Mouse (Mus musculus) midbrain, embryonic 13.5 days (tissue): ENCODE results near the gene Dock4. TPM values are rescaled to one million over a fixed set of nuclear protein-coding genes. Genes with fewer than 3 reads are reported as not detected.

Source experiments
- ATAC-seq: fragments of 200-750 bp; cut with Nextera tagmentation; 2 replicates; pipeline ENCODE4 v1.8.0; 2017; ENCODE audit warnings: mild to moderate bottlenecking, moderate TSS enrichment, moderate library complexity
- H3K27ac ChIP-seq: fragments of 300-500 bp; sonication (generic); 2 replicates; pipeline ENCODE4 v1.5.1; 2015; ENCODE audit warnings: inconsistent platforms, mild to moderate bottlenecking, moderate library complexity
- H3K27me3 ChIP-seq: fragments of 300-500 bp; sonication (generic); 2 replicates; pipeline ENCODE4 v1.6.1; 2015; ENCODE audit warnings: mild to moderate bottlenecking, inconsistent platforms
- H3K36me3 ChIP-seq: fragments of 300-500 bp; sonication (generic); 2 replicates; pipeline ENCODE4 v1.6.1; 2015; ENCODE audit warnings: mild to moderate bottlenecking, inconsistent platforms
- H3K4me1 ChIP-seq: fragments of 300-500 bp; sonication (generic); replicated peaks from 2 replicates; pipeline ENCODE4 v1.6.1; 2015; ENCODE audit warnings: inconsistent platforms
- H3K4me2 ChIP-seq: fragments of 300-500 bp; sonication (generic); replicated peaks from 2 replicates; pipeline ENCODE4 v1.6.1; 2015; ENCODE audit warnings: moderate library complexity, mild to moderate bottlenecking, inconsistent platforms
- H3K4me3 ChIP-seq: fragments of 300-500 bp; sonication (generic); replicated peaks from 2 replicates; pipeline ENCODE4 v1.5.1; 2015; ENCODE audit warnings: mild to moderate bottlenecking, inconsistent platforms
- H3K9ac ChIP-seq: fragments of 300-500 bp; sonication (generic); replicated peaks from 2 replicates; pipeline ENCODE4 v1.6.1; 2015; ENCODE audit warnings: mild to moderate bottlenecking, inconsistent platforms
- H3K9me3 ChIP-seq: fragments of 300-500 bp; sonication (generic); 2 replicates; pipeline ENCODE4 v1.6.1; 2016; ENCODE audit warnings: mild to moderate bottlenecking, inconsistent platforms
- WGBS: fragments of 180-500 bp; shearing (Covaris S2); methylation state at CpG from one replicate; pipeline ENCODE4 v1.1.7; 2015; 5-methylcytosine and 5-hydroxymethylcytosine counted together
- polyA plus RNA-seq: library from polyadenylated mRNA; unstranded; fragments of >200 nt; fragmentation: Nextera tagmentation; extraction: Ambion mirVana; gene quantifications from 2 replicates; pipeline ENCODE4 v1.2.1, GENCODE M21; 2015

Gene Dock4
- polyA plus RNA-seq, 1 experiment from 2014 or later, result 38.4 TPM

DNA sequence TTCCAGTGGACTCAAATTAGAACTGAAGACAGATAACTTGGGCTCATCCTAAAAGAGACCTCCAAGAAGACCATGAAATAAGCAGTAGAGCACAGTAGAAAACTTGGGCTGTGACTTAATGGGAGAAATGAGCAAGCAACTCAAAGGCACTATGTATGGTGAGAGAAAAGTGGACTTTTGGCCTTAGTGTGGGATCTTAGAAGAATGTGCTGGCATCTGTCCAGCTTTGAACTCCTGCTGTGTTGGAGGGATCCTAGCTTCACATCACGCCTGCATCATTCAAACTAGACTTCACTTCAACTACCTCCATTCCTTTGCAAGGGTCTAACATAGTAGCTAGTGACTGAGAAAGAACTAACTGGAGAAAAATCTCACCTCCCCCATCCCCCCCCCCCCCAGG, 443.1 kb downstream of the Dock4 start:
- Histone ChIP-seq H3K9me3 (no peaks in the 10 kb centered on the region), H3K27ac (no peak overlapping the region), H3K27me3 (no peaks in the 10 kb centered on the region), H3K4me1 (no peaks in the 10 kb centered on the region), H3K36me3 (no peaks in the 10 kb centered on the region), H3K4me2 (no peak overlapping the region), H3K4me3 (no peak overlapping the region), H3K9ac (no peak overlapping the region)
- no peak for ATAC-seq
- 86% methylated on average over 1 of the region's 1 CpGs for WGBS

GRCm38 (mm10) chr12:40889534-40889933, 443.8 kb downstream of the Dock4 start:
- WGBS, result 88% methylated on average over 3 of the region's 3 CpGs
- no peak overlapping the region for H3K4me2 ChIP-seq

GRCm38 (mm10) chr12:40891168-40891567, 445.4 kb downstream of the Dock4 start:
- Histone ChIP-seq H3K36me3 (no peaks in the 10 kb centered on the region), H3K4me3 (no peak overlapping the region), H3K4me1 (no peaks in the 10 kb centered on the region), H3K9me3 (no peaks in the 10 kb centered on the region), H3K27ac (no peak overlapping the region), H3K9ac (no peak overlapping the region), H3K27me3 (no peaks in the 10 kb centered on the region), H3K4me2 (no peak overlapping the region)
- no peak for ATAC-seq

More at GRCm38 (mm10) chr12:40889534-40889933, 443.8 kb downstream of the Dock4 start:
- no peaks in the 10 kb centered on the region for H3K9me3 ChIP-seq
- H3K27me3 ChIP-seq, result no peaks in the 10 kb centered on the region
- no peak for ATAC-seq
- no peaks in the 10 kb centered on the region for H3K4me1 ChIP-seq
- no peak overlapping the region for H3K4me3 ChIP-seq
- H3K27ac ChIP-seq, result no peak overlapping the region
- no peaks in the 10 kb centered on the region for H3K36me3 ChIP-seq
- no peak overlapping the region for H3K9ac ChIP-seq

DNA sequence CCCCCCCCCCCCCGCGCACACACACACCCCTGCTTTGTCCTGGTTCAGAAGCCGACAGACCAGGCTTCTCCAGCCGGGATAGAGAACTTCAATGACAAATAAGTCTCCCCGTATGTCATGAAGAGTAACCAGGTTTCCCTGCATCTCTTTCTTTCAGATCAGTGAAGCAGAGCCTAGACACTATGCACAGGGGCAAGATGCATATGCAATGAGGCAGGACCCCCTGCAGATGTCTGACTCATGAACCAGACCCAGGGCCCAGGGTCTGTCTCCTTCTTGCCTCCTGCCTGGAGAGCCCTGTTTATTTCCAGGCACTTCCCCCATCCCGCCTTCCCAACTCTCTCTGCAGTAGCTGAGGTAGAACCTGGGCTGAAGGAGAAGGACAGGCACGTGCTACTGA, 448.0 kb downstream of the Dock4 start:
- H3K4me2 ChIP-seq, result no peak overlapping the region
- H3K4me1 ChIP-seq, result no peaks in the 10 kb centered on the region
- H3K27ac ChIP-seq, result no peak overlapping the region
- no peak overlapping the region for H3K4me3 ChIP-seq
- 31% methylated on average over 4 of the region's 7 CpGs for WGBS
- no peaks in the 10 kb centered on the region for H3K36me3 ChIP-seq
- no peak overlapping the region for H3K9ac ChIP-seq
- H3K9me3 ChIP-seq, result no peaks in the 10 kb centered on the region
- ATAC-seq, result no peak
- no peaks in the 10 kb centered on the region for H3K27me3 ChIP-seq

- WGBS, result 93% methylated on average over 5 of the region's 5 CpGs
- Histone ChIP-seq H3K27me3 (no peaks in the 10 kb centered on the region), H3K36me3 (no peaks in the 10 kb centered on the region), H3K4me1 (no peaks in the 10 kb centered on the region), H3K9ac (no peak overlapping the region), H3K27ac (no peak overlapping the region), H3K4me3 (no peak overlapping the region), H3K9me3 (no peaks in the 10 kb centered on the region), H3K4me2 (no peak overlapping the region)
- no peak for ATAC-seq
These were observed 448.9 kb downstream of the Dock4 start for GRCm38 (mm10) chr12:40894695-40895094.

Other genes with a start within 250 kb of the Dock4 start
- gene Lsmem1, start 246.5 kb upstream of the Dock4 start, polyA plus RNA-seq, result not detected in 2 replicates
- 164 and 172 TPM in 2 replicates for gene Ifrd1, start 197.4 kb upstream of the Dock4 start, polyA plus RNA-seq
- 26.9 and 28.9 TPM in 2 replicates for gene Zfp277, start 50 bp upstream of the Dock4 start, polyA plus RNA-seq